Mouse (Mus musculus) forelimb bud, embryonic 11.5 days (tissue): ENCODE results near the gene Slc39a3.

Experiments used
- DNase-seq: peaks from one replicate; pipeline ENCODE4 v3.0.0-alpha.2; 2012; ENCODE audit warnings: low read depth, low spot score

The Slc39a3 gene

DNA sequence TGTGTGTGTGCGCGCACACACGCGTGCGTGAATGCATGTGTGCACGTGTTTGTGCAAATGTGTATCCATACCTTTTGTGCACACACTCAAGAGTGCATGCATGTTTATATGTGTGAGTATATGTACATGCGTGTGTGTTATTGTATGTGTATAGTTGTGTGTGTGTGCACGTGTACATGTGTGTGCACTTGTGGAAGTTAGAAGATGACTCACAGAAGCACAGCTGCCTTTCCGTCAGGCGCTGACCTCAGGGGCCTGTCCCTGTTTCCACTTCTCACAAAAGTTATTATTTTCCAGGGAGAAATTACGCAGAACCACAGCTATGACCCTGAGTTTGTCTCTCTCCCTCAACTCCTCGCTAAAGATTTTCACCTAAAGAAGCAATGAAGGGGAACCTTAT lies 53.0 kb downstream of the Slc39a3 start:
- DNase-seq: no peak

- DNase-seq: no peak
Observed at GRCm38 (mm10) chr10:80982381-80982780, 54.8 kb downstream of the Slc39a3 start.

GRCm38 (mm10) chr10:80981564-80982112 lies 55.6 kb downstream of the Slc39a3 start:
- DNase-seq: no peak
